In genomic region chr14:105926726-105927125, GRCm38 (mm10) we compare ENCODE assay signal across 25 mouse cellular contexts. TPM values are rescaled to one million over a fixed set of nuclear protein-coding genes. Genes with fewer than 3 reads are reported as not detected.
A peak's percentile ranks its signal among the peaks of the same experiment; 100 is the strongest.
DNase-seq lines count a peak whose midpoint lies in the region; ATAC-seq and TF ChIP-seq lines count a peak whose summit lies in the region.
"Had no signal": no experiment of that assay in that cellular context is flagged by ENCODE, and none has a peak within 500 bp of the region (broad histone marks: within the 10 kb centered on the region; RNA-seq: fewer than 3 reads in every experiment).

No protein-coding gene starts in this region.

- H3K9me3 ChIP-seq in embryonic facial prominence, embryonic 15.5 days (replicated peaks) = no peaks in the 10 kb centered on the region
- H3K9me3 ChIP-seq in embryonic facial prominence, embryonic 10.5 days = no peaks in the 10 kb centered on the region
- no peaks in the 10 kb centered on the region for H3K9me3 ChIP-seq in limb, embryonic 11.5 days (ENCODE audit: control insufficient read depth, low read length)
- no peaks in the 10 kb centered on the region for H3K9me3 ChIP-seq in limb, embryonic 10.5 days (replicated peaks)
- H3K9me3 ChIP-seq in stomach, postnatal 0 days (ENCODE audit: control insufficient read depth, low read length) = no peaks in the 10 kb centered on the region
- H3K9me3 ChIP-seq: forebrain, embryonic 13.5 days; hindbrain, embryonic 10.5 days; hindbrain, embryonic 15.5 days; limb, embryonic 15.5 days; liver, embryonic 13.5 days; midbrain, embryonic 12.5 days had no signal

- no peaks in the 10 kb centered on the region for H3K27me3 ChIP-seq in embryonic facial prominence, embryonic 15.5 days
- H3K27me3 ChIP-seq in embryonic facial prominence, embryonic 10.5 days (replicated peaks; ENCODE audit: low read depth, poor library complexity, severe bottlenecking) = no peaks in the 10 kb centered on the region
- no peaks in the 10 kb centered on the region for H3K27me3 ChIP-seq in limb, embryonic 11.5 days (ENCODE audit: control insufficient read depth, insufficient read depth, low read length)
- H3K27me3 ChIP-seq in limb, embryonic 10.5 days (ENCODE audit: low read depth, poor library complexity, severe bottlenecking) = no peaks in the 10 kb centered on the region
- no peaks in the 10 kb centered on the region for H3K27me3 ChIP-seq in testis, adult 2 months (ENCODE audit: control insufficient read depth, insufficient read depth, low read length)
- H3K27me3 ChIP-seq in stomach, postnatal 0 days (ENCODE audit: control insufficient read depth, insufficient read depth, low read length) = no peaks in the 10 kb centered on the region
- H3K27me3 ChIP-seq: CH12.LX; limb, embryonic 15.5 days; liver, embryonic 13.5 days had no signal

- H3K36me3 ChIP-seq in embryonic facial prominence, embryonic 15.5 days = no peaks in the 10 kb centered on the region
- no peaks in the 10 kb centered on the region for H3K36me3 ChIP-seq in embryonic facial prominence, embryonic 10.5 days (replicated peaks)
- no peaks in the 10 kb centered on the region for H3K36me3 ChIP-seq in limb, embryonic 11.5 days (ENCODE audit: control insufficient read depth, insufficient read depth, low read length)
- no peaks in the 10 kb centered on the region for H3K36me3 ChIP-seq in limb, embryonic 10.5 days
- H3K36me3 ChIP-seq in testis, adult 2 months (ENCODE audit: control insufficient read depth, insufficient read depth, low read length) = no peaks in the 10 kb centered on the region
- no peaks in the 10 kb centered on the region for H3K36me3 ChIP-seq in stomach, postnatal 0 days (ENCODE audit: control insufficient read depth, insufficient read depth, low read length)
- H3K36me3 ChIP-seq: hindbrain, embryonic 10.5 days; hindbrain, embryonic 15.5 days; limb, embryonic 15.5 days; liver, embryonic 13.5 days; midbrain, embryonic 12.5 days had no signal

- TF ChIP-seq EP300 in stomach, postnatal 0 days (optimal IDR thresholded peaks at IDR 0.05) = no peak

- ATAC-seq in embryonic facial prominence, embryonic 15.5 days (ENCODE audit: insufficient number of reproducible peaks, low FRiP score, low TSS enrichment, low read depth) = peak; percentile 43; the same call in 1 of the 2 replicates
- ATAC-seq in limb, embryonic 11.5 days (ENCODE audit: insufficient number of reproducible peaks, low FRiP score, low TSS enrichment, low read depth) = 0 out of 2 replicates have a peak, but pooled peaks have one; percentile 26
- no peak; the same call in 1 of the 2 replicates for ATAC-seq in stomach, postnatal 0 days (ENCODE audit: low FRiP score, low TSS enrichment)
- ATAC-seq: forebrain, embryonic 13.5 days; inflammation-experienced regulatory T-cells, adult 6 months had no signal

- TF ChIP-seq CTCF in testis, adult 2 months (IDR thresholded peaks at IDR 0.05; ENCODE audit: control insufficient read depth, insufficient read depth, insufficient replicate concordance, low read depth, low read length) = no peak
- no peak for TF ChIP-seq CTCF in stomach, postnatal 0 days (IDR thresholded peaks at IDR 0.05; ENCODE audit: low read depth)

- no peak for TF ChIP-seq POLR2A in testis, adult 2 months (IDR thresholded peaks at IDR 0.05; ENCODE audit: control insufficient read depth, low read depth, low read length)

- H3K27ac ChIP-seq in embryonic facial prominence, embryonic 15.5 days (replicated peaks) = no peak overlapping the region
- no peak overlapping the region for H3K27ac ChIP-seq in embryonic facial prominence, embryonic 10.5 days (replicated peaks)
- no peak overlapping the region for H3K27ac ChIP-seq in limb, embryonic 11.5 days (replicated peaks; ENCODE audit: low read depth, low read length)
- H3K27ac ChIP-seq in limb, embryonic 10.5 days = no peak overlapping the region
- H3K27ac ChIP-seq in testis, adult 2 months (ENCODE audit: control insufficient read depth, insufficient read depth, low read depth, low read length) = no peak overlapping the region
- H3K27ac ChIP-seq in stomach, postnatal 0 days (replicated peaks) = no peak overlapping the region
- H3K27ac ChIP-seq: forebrain, embryonic 13.5 days; hindbrain, embryonic 10.5 days; hindbrain, embryonic 15.5 days; limb, embryonic 15.5 days; liver, embryonic 13.5 days; midbrain, embryonic 12.5 days had no signal

- no peak for DNase-seq in embryonic facial prominence, embryonic 10.5 days (ENCODE audit: low spot score)
- DNase-seq in limb, embryonic 11.5 days (ENCODE audit: low spot score) = no peak
- DNase-seq in limb, embryonic 10.5 days (ENCODE audit: low spot score) = no peak
- DNase-seq in testis, postnatal 14 days (ENCODE audit: low spot score) = no peak
- peak; percentile 15 for DNase-seq in stomach, postnatal 0 days (ENCODE audit: low spot score)
- DNase-seq in natural killer cell, adult 2 months (ENCODE audit: low spot score in 2 of 2) = no peak
- DNase-seq: cerebellum, adult 11 months; cerebellum, adult 9-11 months; gastrocnemius, postnatal 10 days; heart, postnatal 14 days; kidney, adult 8-10 months; kidney, postnatal 4 days; liver, embryonic 13.5 days; lung, adult 18-20 months; lung, postnatal 36 days; right cerebral cortex, postnatal 4 days had no signal

- no peak overlapping the region for H3K4me3 ChIP-seq in embryonic facial prominence, embryonic 15.5 days (replicated peaks)
- no peak overlapping the region for H3K4me3 ChIP-seq in embryonic facial prominence, embryonic 10.5 days
- H3K4me3 ChIP-seq in limb, embryonic 11.5 days (ENCODE audit: low read depth, low read length) = no peak overlapping the region
- no peak overlapping the region for H3K4me3 ChIP-seq in limb, embryonic 10.5 days
- H3K4me3 ChIP-seq in testis, adult 2 months (ENCODE audit: control insufficient read depth, low read depth, low read length) = peak overlapping the region; percentile 48; the same call in 1 of the 2 replicates
- H3K4me3 ChIP-seq in stomach, postnatal 0 days (ENCODE audit: low read depth, low read length) = no peak overlapping the region
- H3K4me3 ChIP-seq: forebrain, embryonic 13.5 days; hindbrain, embryonic 10.5 days; hindbrain, embryonic 15.5 days; limb, embryonic 15.5 days; liver, embryonic 13.5 days; midbrain, embryonic 12.5 days had no signal

- peaks cover 3% of the 10 kb centered on the region; the same call in 1 of the 2 replicates for H3K4me1 ChIP-seq in embryonic facial prominence, embryonic 15.5 days
- peaks cover 18% of the 10 kb centered on the region for H3K4me1 ChIP-seq in embryonic facial prominence, embryonic 10.5 days
- peaks cover 6% of the 10 kb centered on the region for H3K4me1 ChIP-seq in limb, embryonic 11.5 days (ENCODE audit: control insufficient read depth, insufficient read depth, low read length)
- H3K4me1 ChIP-seq in limb, embryonic 10.5 days = peaks cover 25% of the 10 kb centered on the region
- peaks cover 3% of the 10 kb centered on the region for H3K4me1 ChIP-seq in testis, adult 2 months (ENCODE audit: control insufficient read depth, insufficient read depth, low read length)
- H3K4me1 ChIP-seq in stomach, postnatal 0 days (replicated peaks; ENCODE audit: control insufficient read depth, insufficient read depth) = no peaks in the 10 kb centered on the region
- H3K4me1 ChIP-seq: forebrain, embryonic 13.5 days had no signal

- WGBS in embryonic facial prominence, embryonic 15.5 days = 83% methylated on average over 9 of the region's 9 CpGs
- 90% methylated on average over 9 of the region's 9 CpGs for WGBS in embryonic facial prominence, embryonic 10.5 days
- 87% methylated on average over 9 of the region's 9 CpGs for WGBS in limb, embryonic 11.5 days
- WGBS in limb, embryonic 10.5 days = 87% methylated on average over 9 of the region's 9 CpGs
- 66% methylated on average over 9 of the region's 9 CpGs for WGBS in stomach, postnatal 0 days

- H3K9ac ChIP-seq in embryonic facial prominence, embryonic 15.5 days = no peak overlapping the region
- no peak overlapping the region for H3K9ac ChIP-seq in limb, embryonic 11.5 days (ENCODE audit: low read length)
- no peak overlapping the region for H3K9ac ChIP-seq in stomach, postnatal 0 days (ENCODE audit: low read length)
- H3K9ac ChIP-seq: forebrain, embryonic 13.5 days; hindbrain, embryonic 15.5 days; limb, embryonic 15.5 days; liver, embryonic 13.5 days; midbrain, embryonic 12.5 days had no signal

- H3K4me2 ChIP-seq in embryonic facial prominence, embryonic 15.5 days (replicated peaks) = no peak overlapping the region
- no peak overlapping the region for H3K4me2 ChIP-seq in limb, embryonic 11.5 days (ENCODE audit: low read depth, severe bottlenecking)
- no peak overlapping the region for H3K4me2 ChIP-seq in stomach, postnatal 0 days (replicated peaks; ENCODE audit: low read depth)
- H3K4me2 ChIP-seq: forebrain, embryonic 13.5 days; hindbrain, embryonic 15.5 days; limb, embryonic 15.5 days; liver, embryonic 13.5 days; midbrain, embryonic 12.5 days had no signal

RNA-seq across cellular contexts. Expression of gene Spry2, which starts 30.1 kb away (rescaled TPM):
- 53.2 and 53.7 TPM in 2 replicates for polyA plus RNA-seq in embryonic facial prominence, embryonic 15.5 days (2015; fragmentation: Nextera tagmentation; extraction: Ambion mirVana)
- 40.0 and 41.8 TPM in 2 replicates for polyA plus RNA-seq in embryonic facial prominence, embryonic 10.5 days (2016; fragmentation: Nextera tagmentation; extraction: Ambion mirVana)
- polyA plus RNA-seq in limb, embryonic 11.5 days (2014; fragmentation: Nextera tagmentation; extraction: Ambion mirVana) = 71.3 and 73.3 TPM in 2 replicates
- polyA plus RNA-seq in limb, embryonic 10.5 days (2016; fragmentation: Nextera tagmentation; extraction: Ambion mirVana) = 36.2 and 43.4 TPM in 2 replicates
- 1.1 and 1.3 TPM in 2 replicates for polyA plus RNA-seq in testis, adult 2 months (2012; rRNA removed)
- 45.8 and 49.2 TPM in 2 replicates for polyA plus RNA-seq in stomach, postnatal 0 days (2015; fragmentation: Nextera tagmentation; extraction: Ambion mirVana)

Comparison
In these comparisons a context has a peak if more than half of its experiments do, and no peak if none do; other contexts are left out.
1. RNA of gene Spry2, which starts 30.1 kb away (polyA plus RNA-seq): 71.3 to 73.3 TPM in limb, embryonic 11.5 days, 53.2 to 53.7 TPM in embryonic facial prominence, embryonic 15.5 days, 45.8 to 49.2 TPM in stomach, postnatal 0 days, 36.2 to 43.4 TPM in limb, embryonic 10.5 days and 40.0 to 41.8 TPM in embryonic facial prominence, embryonic 10.5 days; 1.1 to 1.3 TPM in testis, adult 2 months; every median in the first group is over 10 times any median in the second.